Mouse (Mus musculus) neural tube, embryonic 14.5 days (tissue): ENCODE measurements at regions not wholly inside any gene's neighbourhood (a gene's known extent, or its start where the extent isn't known, plus 50 kb on each side); places are given as distances from the start of the nearest gene placed in this dataset.

Experiments
- ATAC-seq: fragments of 200-750 bp; cut with Nextera tagmentation; 2 replicates; pipeline ENCODE4 v1.8.0; 2017; ENCODE audit warnings: low read depth, mild to moderate bottlenecking, moderate TSS enrichment, moderate library complexity
- H3K27ac ChIP-seq: fragments of 300-500 bp; sonication (generic); 2 replicates; pipeline ENCODE4 v1.5.1; 2014; ENCODE audit warnings: low read depth, mild to moderate bottlenecking, control low read depth, low read length, moderate library complexity, mixed read lengths
- H3K27me3 ChIP-seq: fragments of 300-500 bp; sonication (generic); 2 replicates; pipeline ENCODE4 v1.6.1; 2014; ENCODE audit warnings: low read length; ENCODE audit not compliant: control insufficient read depth, insufficient read depth
- H3K36me3 ChIP-seq: fragments of 300-500 bp; sonication (generic); 2 replicates; pipeline ENCODE4 v1.6.1; 2014; ENCODE audit warnings: low read length, mixed read lengths; ENCODE audit not compliant: control insufficient read depth, insufficient read depth
- H3K4me1 ChIP-seq: fragments of 300-500 bp; sonication (generic); 2 replicates; pipeline ENCODE4 v1.6.1; 2014; ENCODE audit warnings: low read length; ENCODE audit not compliant: control insufficient read depth, insufficient read depth
- H3K4me2 ChIP-seq: fragments of 300-500 bp; sonication (generic); 2 replicates; pipeline ENCODE4 v1.6.1; 2014; ENCODE audit warnings: mild to moderate bottlenecking, low read depth, low read length, control low read depth
- H3K4me3 ChIP-seq: fragments of 300-500 bp; sonication (generic); 2 replicates; pipeline ENCODE4 v1.5.1; 2014; ENCODE audit warnings: low read depth, low read length, control low read depth, mixed read lengths
- H3K9ac ChIP-seq: fragments of 300-500 bp; sonication (generic); replicated peaks from 2 replicates; pipeline ENCODE4 v1.6.1; 2014; ENCODE audit warnings: low read depth, mild to moderate bottlenecking, control low read depth, low read length, mixed read lengths
- H3K9me3 ChIP-seq: fragments of 300-500 bp; sonication (generic); 2 replicates; pipeline ENCODE4 v1.6.1; 2016; ENCODE audit warnings: low read length; ENCODE audit not compliant: control insufficient read depth
- WGBS: fragments of 180-500 bp; shearing (Covaris S2); extraction: QIAGEN DNeasy Blood & Tissue Kit; methylation state at CpG from one replicate; pipeline ENCODE4 v1.1.7; 2014; 5-methylcytosine and 5-hydroxymethylcytosine counted together

GRCm38 (mm10) chr8:7936596-7936995 is 724.4 kb downstream of the Efnb2 start:
- ATAC-seq: no peak
- Histone ChIP-seq H3K4me3 (no peak overlapping the region), H3K9me3 (no peaks in the 10 kb centered on the region), H3K36me3 (no peaks in the 10 kb centered on the region), H3K4me2 (no peak overlapping the region), H3K27me3 (no peaks in the 10 kb centered on the region), H3K9ac (no peak overlapping the region), H3K4me1 (no peaks in the 10 kb centered on the region), H3K27ac (no peak overlapping the region)
- 92% methylated on average over 2 of the region's 2 CpGs for WGBS

GRCm38 (mm10) chr8:7919416-7919815 is 741.6 kb downstream of the Efnb2 start:
- H3K36me3 ChIP-seq: no peaks in the 10 kb centered on the region
- no peak overlapping the region for H3K27ac ChIP-seq
- H3K27me3 ChIP-seq: no peaks in the 10 kb centered on the region
- WGBS: 82% methylated on average over 8 of the region's 8 CpGs
- no peak overlapping the region for H3K9ac ChIP-seq
- H3K4me1 ChIP-seq: no peaks in the 10 kb centered on the region
- H3K4me2 ChIP-seq: no peak overlapping the region
- no peak overlapping the region for H3K4me3 ChIP-seq
- no peaks in the 10 kb centered on the region for H3K9me3 ChIP-seq
- ATAC-seq: no peak

- H3K9ac ChIP-seq: no peak overlapping the region
- no peaks in the 10 kb centered on the region for H3K27me3 ChIP-seq
- H3K4me2 ChIP-seq: no peak overlapping the region
- no peak overlapping the region for H3K4me3 ChIP-seq
- no peaks in the 10 kb centered on the region for H3K9me3 ChIP-seq
- no peak overlapping the region for H3K27ac ChIP-seq
- H3K4me1 ChIP-seq: no peaks in the 10 kb centered on the region
- ATAC-seq: no peak
- WGBS: 87% methylated on average over 3 of the region's 3 CpGs
- no peaks in the 10 kb centered on the region for H3K36me3 ChIP-seq
Measured at GRCm38 (mm10) chr8:7894338-7894737, 766.7 kb downstream of the Efnb2 start.

GRCm38 (mm10) chr8:7853169-7853568 is 807.9 kb downstream of the Efnb2 start:
- Histone ChIP-seq H3K27me3 (no peaks in the 10 kb centered on the region), H3K4me2 (no peak overlapping the region), H3K9ac (no peak overlapping the region), H3K9me3 (no peaks in the 10 kb centered on the region), H3K4me3 (no peak overlapping the region), H3K4me1 (no peaks in the 10 kb centered on the region), H3K36me3 (no peaks in the 10 kb centered on the region), H3K27ac (no peak overlapping the region)
- WGBS: 87% methylated on average over 1 of the region's 1 CpGs
- no peak for ATAC-seq

- Histone ChIP-seq H3K36me3 (no peaks in the 10 kb centered on the region), H3K9me3 (no peaks in the 10 kb centered on the region), H3K4me2 (no peak overlapping the region), H3K9ac (no peak overlapping the region), H3K27ac (no peak overlapping the region), H3K4me1 (no peaks in the 10 kb centered on the region), H3K27me3 (no peaks in the 10 kb centered on the region), H3K4me3 (no peak overlapping the region)
- no peak for ATAC-seq
Measured at GRCm38 (mm10) chr8:7850573-7850972, 810.5 kb downstream of the Efnb2 start.

- Histone ChIP-seq H3K27me3 (no peaks in the 10 kb centered on the region), H3K9me3 (no peaks in the 10 kb centered on the region), H3K4me3 (no peak overlapping the region), H3K9ac (no peak overlapping the region), H3K27ac (no peak overlapping the region), H3K4me1 (no peaks in the 10 kb centered on the region), H3K36me3 (no peaks in the 10 kb centered on the region), H3K4me2 (no peak overlapping the region)
- 60% methylated on average over 5 of the region's 5 CpGs for WGBS
- no peak for ATAC-seq
Measured at GRCm38 (mm10) chr8:7831948-7832347, 829.1 kb downstream of the Efnb2 start.

GRCm38 (mm10) chr8:7827811-7828210 is 833.2 kb downstream of the Efnb2 start:
- H3K27me3 ChIP-seq: no peaks in the 10 kb centered on the region
- H3K4me1 ChIP-seq: no peaks in the 10 kb centered on the region
- H3K9ac ChIP-seq: no peak overlapping the region
- H3K9me3 ChIP-seq: no peaks in the 10 kb centered on the region
- no peaks in the 10 kb centered on the region for H3K36me3 ChIP-seq
- no peak overlapping the region for H3K4me3 ChIP-seq
- ATAC-seq: no peak
- H3K27ac ChIP-seq: no peak overlapping the region
- no peak overlapping the region for H3K4me2 ChIP-seq
- whole genome bisulfite sequencing: 80% methylated on average over 1 of the region's 1 CpGs

GRCm38 (mm10) chr8:7808395-7808794 is 852.6 kb downstream of the Efnb2 start:
- Histone ChIP-seq H3K27ac (no peak overlapping the region), H3K4me3 (no peak overlapping the region), H3K4me2 (no peak overlapping the region), H3K27me3 (no peaks in the 10 kb centered on the region), H3K9me3 (no peaks in the 10 kb centered on the region), H3K4me1 (no peaks in the 10 kb centered on the region), H3K36me3 (no peaks in the 10 kb centered on the region), H3K9ac (no peak overlapping the region)
- 76% methylated on average over 1 of the region's 1 CpGs for whole genome bisulfite sequencing
- ATAC-seq: no peak

- no peak overlapping the region for H3K9ac ChIP-seq
- H3K27ac ChIP-seq: no peak overlapping the region
- WGBS: 78% methylated on average over 3 of the region's 3 CpGs
Measured at GRCm38 (mm10) chr8:7799221-7799620, 861.8 kb downstream of the Efnb2 start.

GRCm38 (mm10) chr8:7796156-7796555 is 864.9 kb downstream of the Efnb2 start:
- H3K4me3 ChIP-seq: no peak overlapping the region

More at GRCm38 (mm10) chr8:7799221-7799620, 861.8 kb downstream of the Efnb2 start:
- H3K9me3 ChIP-seq: no peaks in the 10 kb centered on the region
- no peaks in the 10 kb centered on the region for H3K4me1 ChIP-seq
- no peak overlapping the region for H3K4me2 ChIP-seq
- H3K4me3 ChIP-seq: no peak overlapping the region
- no peak for ATAC-seq
- H3K36me3 ChIP-seq: no peaks in the 10 kb centered on the region
- no peaks in the 10 kb centered on the region for H3K27me3 ChIP-seq

More at GRCm38 (mm10) chr8:7796156-7796555, 864.9 kb downstream of the Efnb2 start:
- Histone ChIP-seq H3K27me3 (no peaks in the 10 kb centered on the region), H3K9me3 (no peaks in the 10 kb centered on the region), H3K4me1 (no peaks in the 10 kb centered on the region), H3K36me3 (no peaks in the 10 kb centered on the region), H3K27ac (no peak overlapping the region), H3K4me2 (no peak overlapping the region), H3K9ac (no peak overlapping the region)
- WGBS: 90% methylated on average over 4 of the region's 4 CpGs
- no peak for ATAC-seq
